Mouse (Mus musculus) liver, embryonic 14.5 days (tissue): ENCODE results near the gene Fhit. TPM values are rescaled to one million over a fixed set of nuclear protein-coding genes. Genes with fewer than 3 reads are reported as not detected.

Experiments used
- ATAC-seq: fragments of 200-750 bp; cut with Nextera tagmentation; 2 replicates; pipeline ENCODE4 v1.8.0; 2017; ENCODE audit warnings: moderate number of reproducible peaks, mild to moderate bottlenecking, moderate library complexity; ENCODE audit not compliant: insufficient read depth
- DNase-seq, 3 experiments: peaks; one replicate each; pipeline ENCODE4 v3.0.0-alpha.2; 2012 to 2013; ENCODE audit warnings: low read depth in 3 of 3, low spot score in 3 of 3
- H3K27ac ChIP-seq: fragments of 300-500 bp; sonication (generic); 2 replicates; pipeline ENCODE4 v1.5.1; 2014; ENCODE audit warnings: moderate library complexity, mild to moderate bottlenecking, control low read depth, inconsistent platforms
- H3K27me3 ChIP-seq: fragments of 300-500 bp; sonication (generic); 2 replicates; pipeline ENCODE4 v1.6.1; 2014; ENCODE audit warnings: mild to moderate bottlenecking, low read length, moderate library complexity; ENCODE audit not compliant: control insufficient read depth, insufficient read depth
- H3K36me3 ChIP-seq: fragments of 300-500 bp; sonication (generic); replicated peaks from 2 replicates; pipeline ENCODE4 v1.6.1; 2014; ENCODE audit warnings: low read depth; ENCODE audit not compliant: control insufficient read depth, insufficient read depth
- H3K4me1 ChIP-seq, 2 experiments: fragments of 200-500 bp in 1 of 2; fragments of 300-500 bp in 1 of 2; sonication (generic) in 1 of 2; replicated peaks; 2 replicates each; pipeline ENCODE4 v1.6.1; 2012 to 2014; ENCODE audit warnings: antibody characterized with exemption in 1 of 2, inconsistent platforms in 1 of 2, low read length in 1 of 2; ENCODE audit not compliant: control insufficient read depth in 2 of 2, insufficient read depth in 2 of 2
- H3K4me2 ChIP-seq: fragments of 300-500 bp; sonication (generic); 2 replicates; pipeline ENCODE4 v1.6.1; 2014; ENCODE audit warnings: low read depth, mild to moderate bottlenecking, control low read depth, moderate library complexity
- H3K4me3 ChIP-seq, 2 experiments: fragments of 200-500 bp in 1 of 2; fragments of 300-500 bp in 1 of 2; sonication (generic) in 1 of 2; 2 replicates each; pipeline ENCODE4 v1.5.1; 2012 to 2014; ENCODE audit warnings: low read depth in 2 of 2, low read length in 2 of 2, mild to moderate bottlenecking in 2 of 2, control low read depth in 1 of 2, inconsistent platforms in 1 of 2, moderate library complexity in 1 of 2; ENCODE audit not compliant: insufficient read depth in 1 of 2
- H3K9ac ChIP-seq: fragments of 300-500 bp; sonication (generic); replicated peaks from 2 replicates; pipeline ENCODE4 v1.6.1; 2014; ENCODE audit warnings: mild to moderate bottlenecking, control low read depth, moderate library complexity
- H3K9me3 ChIP-seq: fragments of 300-500 bp; sonication (generic); 2 replicates; pipeline ENCODE4 v1.6.1; 2016; ENCODE audit warnings: low read length, mixed read lengths; ENCODE audit not compliant: control insufficient read depth
- CTCF ChIP-seq: IDR thresholded peaks from 2 replicates; pipeline ENCODE4 v1.5.1; 2016; ENCODE audit warnings: antibody characterized with exemption, low read depth, control low read depth
- EP300 ChIP-seq: IDR thresholded peaks from 2 replicates; pipeline ENCODE4 v1.6.1; 2016; ENCODE audit warnings: antibody characterized with exemption, low read depth
- WGBS: fragments of 180-500 bp; shearing (Covaris S2); extraction: QIAGEN DNeasy Blood & Tissue Kit; methylation state at CpG from one replicate; pipeline ENCODE4 v1.1.7; 2014; ENCODE audit not compliant: insufficient replicate concordance; 5-methylcytosine and 5-hydroxymethylcytosine counted together
- polyA plus RNA-seq, 2 experiments: library from polyadenylated mRNA; depleted of rRNA in 1 of 2; stranded (reverse) in 1 of 2; unstranded in 1 of 2; fragments of >200 nt; fragmentation: Nextera tagmentation in 1 of 2; extraction: Ambion mirVana in 1 of 2; gene quantifications; 2 replicates each; pipeline versions ENCODE4 v1.2.1 to v1.2.3; 2012 to 2014

Fhit gene
- polyA plus RNA-seq, 2 experiments, result 1.4 to 1.9 TPM

DNA sequence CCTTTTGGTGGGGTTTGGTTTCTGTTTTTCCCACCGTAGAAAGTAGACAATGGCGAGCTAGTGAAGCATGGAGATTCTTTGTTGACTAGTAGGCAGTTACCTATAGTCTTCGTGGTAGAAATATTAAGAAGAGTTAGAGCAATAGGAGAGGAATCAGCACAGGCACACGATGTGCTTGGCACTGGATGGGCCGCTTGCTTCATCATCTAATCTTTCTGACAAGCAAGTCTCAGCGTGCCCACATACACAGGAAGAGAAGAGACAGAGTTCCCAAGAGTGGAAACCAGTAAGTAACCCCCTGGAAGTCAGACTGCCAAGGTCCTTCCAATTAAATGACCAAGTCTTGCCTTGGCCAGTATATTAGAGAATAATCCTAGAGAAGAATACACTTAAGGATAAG, 797.6 kb downstream of the Fhit start:
- Histone ChIP-seq H3K27ac (no peak overlapping the region), H3K4me1 (no peaks in the 10 kb centered on the region), H3K9me3 (no peaks in the 10 kb centered on the region), H3K9ac (no peak overlapping the region), H3K4me2 (no peak overlapping the region), H3K4me3 (no peak overlapping the region), H3K27me3 (no peaks in the 10 kb centered on the region), H3K36me3 (no peaks in the 10 kb centered on the region)
- TF ChIP-seq CTCF (no peak), EP300 (no peak)
- DNase-seq, result no peak
- no peak for ATAC-seq
- WGBS, result 66% methylated on average over 6 of the region's 6 CpGs

DNA sequence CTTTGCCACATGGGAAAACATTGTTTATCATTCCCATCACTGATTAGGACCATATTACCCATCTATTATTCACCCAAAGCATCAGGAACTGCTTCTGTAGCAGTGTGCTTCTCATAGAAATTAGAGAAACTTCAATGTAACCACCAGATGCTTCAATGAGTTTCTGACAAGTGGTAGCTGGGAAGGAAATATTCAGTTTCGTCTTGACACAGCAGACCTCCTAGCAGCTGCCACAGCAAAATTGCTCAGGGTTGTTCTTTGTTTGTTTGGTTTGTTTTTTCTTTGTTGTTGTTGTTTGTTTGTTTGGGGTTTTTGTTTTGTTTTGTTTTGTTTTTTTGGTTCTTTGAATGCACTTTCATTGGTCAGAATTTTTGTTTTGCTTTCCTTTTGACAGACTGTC, 798.5 kb downstream of the Fhit start:
- H3K27ac ChIP-seq, result no peak overlapping the region
- no peaks in the 10 kb centered on the region for H3K27me3 ChIP-seq
- 47% methylated on average over 1 of the region's 1 CpGs for WGBS
- H3K9ac ChIP-seq, result no peak overlapping the region
- ATAC-seq (no peak), DNase-seq (no peak)
- no peak overlapping the region for H3K4me3 ChIP-seq
- no peaks in the 10 kb centered on the region for H3K36me3 ChIP-seq
- no peaks in the 10 kb centered on the region for H3K4me1 ChIP-seq
- H3K4me2 ChIP-seq, result no peak overlapping the region
- TF ChIP-seq CTCF (no peak), EP300 (no peak)
- no peaks in the 10 kb centered on the region for H3K9me3 ChIP-seq

DNA sequence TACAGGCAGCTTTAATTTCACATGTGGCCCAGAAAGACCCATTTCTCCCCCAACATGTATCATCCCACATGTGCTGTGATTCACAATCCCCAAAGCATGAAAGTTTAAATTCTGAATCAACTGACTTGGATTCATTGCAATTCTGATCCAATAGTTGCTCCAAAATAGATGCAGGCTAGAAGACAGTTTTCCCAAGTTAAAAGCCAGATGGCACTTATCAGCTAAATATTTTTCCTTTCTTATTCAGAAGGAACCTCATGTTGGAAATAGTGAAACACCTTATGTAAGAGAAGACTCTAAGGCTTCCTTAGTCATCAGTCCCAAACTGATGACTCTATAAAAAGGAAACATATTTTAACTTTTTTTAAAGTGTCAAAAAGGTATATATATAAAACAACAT, 815.9 kb downstream of the Fhit start:
- Histone ChIP-seq H3K9me3 (no peaks in the 10 kb centered on the region), H3K27ac (no peak overlapping the region), H3K4me1 (no peaks in the 10 kb centered on the region), H3K36me3 (no peaks in the 10 kb centered on the region), H3K4me3 (no peak overlapping the region), H3K9ac (no peak overlapping the region), H3K4me2 (no peak overlapping the region), H3K27me3 (no peaks in the 10 kb centered on the region)
- DNase-seq (no peak), ATAC-seq (no peak)
- TF ChIP-seq EP300 (no peak), CTCF (no peak)

DNA sequence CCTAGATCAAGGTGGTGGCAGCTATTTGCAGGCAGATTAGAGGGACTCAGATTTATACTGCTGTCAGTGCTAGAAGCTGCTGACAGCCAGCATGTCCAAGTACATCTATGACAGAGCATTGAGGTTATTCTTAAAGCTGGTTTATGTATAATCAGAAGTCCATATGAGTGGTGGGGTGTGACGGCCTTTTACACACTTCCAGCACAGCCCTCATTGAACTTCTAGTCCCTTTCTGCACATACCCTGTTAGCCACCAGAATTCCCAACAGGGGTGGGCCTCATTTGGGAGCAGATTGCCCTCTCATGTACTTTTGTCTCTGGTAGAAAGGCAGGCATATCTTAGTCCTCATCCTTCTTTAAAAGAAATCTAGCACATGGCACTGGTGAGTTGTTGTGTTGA, 817.8 kb downstream of the Fhit start:
- WGBS, result 47% methylated on average over 1 of the region's 1 CpGs
- no peak for ATAC-seq

DNA sequence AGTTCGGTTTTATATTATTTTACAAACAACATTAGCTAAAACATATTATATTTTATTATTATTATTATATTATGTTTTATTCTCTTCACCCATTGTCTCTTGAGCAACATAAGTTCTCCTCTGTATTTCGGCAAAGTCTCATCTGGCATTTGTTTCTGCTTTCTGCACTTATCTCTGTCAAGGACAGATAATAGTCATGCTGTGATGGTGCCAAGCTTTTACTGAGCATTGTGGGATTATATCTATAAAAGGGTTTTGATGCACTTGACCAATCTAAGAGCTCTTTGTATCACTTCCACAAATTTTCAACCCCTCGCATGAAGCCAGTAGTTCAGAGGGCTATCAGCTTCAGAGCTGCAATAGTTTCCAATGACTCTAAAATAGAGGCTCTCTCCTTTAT, 845.1 kb downstream of the Fhit start:
- ATAC-seq, result no peak
- no peaks in the 10 kb centered on the region for H3K4me1 ChIP-seq
- TF ChIP-seq CTCF, result no peak
- no peak for TF ChIP-seq EP300
- no peaks in the 10 kb centered on the region for H3K36me3 ChIP-seq
- no peak overlapping the region for H3K27ac ChIP-seq
- no peaks in the 10 kb centered on the region for H3K9me3 ChIP-seq
- H3K4me3 ChIP-seq, result no peak overlapping the region
- no peaks in the 10 kb centered on the region for H3K27me3 ChIP-seq
- 48% methylated on average over 3 of the region's 3 CpGs for WGBS
- H3K9ac ChIP-seq, result no peak overlapping the region
- H3K4me2 ChIP-seq, result no peak overlapping the region
- DNase-seq, result no peak

More for the DNA sequence above, 817.8 kb downstream of the Fhit start:
- H3K4me1 ChIP-seq, result no peaks in the 10 kb centered on the region
- H3K9ac ChIP-seq, result no peak overlapping the region
- no peaks in the 10 kb centered on the region for H3K9me3 ChIP-seq
- no peaks in the 10 kb centered on the region for H3K36me3 ChIP-seq
- H3K4me2 ChIP-seq, result no peak overlapping the region
- TF ChIP-seq CTCF (no peak), EP300 (no peak)
- no peak overlapping the region for H3K27ac ChIP-seq
- H3K27me3 ChIP-seq, result no peaks in the 10 kb centered on the region
- DNase-seq, result no peak
- H3K4me3 ChIP-seq, result no peak overlapping the region
